Mouse (Mus musculus): ENCODE results near the gene Pwwp2b.

Gene Pwwp2b

DNA sequence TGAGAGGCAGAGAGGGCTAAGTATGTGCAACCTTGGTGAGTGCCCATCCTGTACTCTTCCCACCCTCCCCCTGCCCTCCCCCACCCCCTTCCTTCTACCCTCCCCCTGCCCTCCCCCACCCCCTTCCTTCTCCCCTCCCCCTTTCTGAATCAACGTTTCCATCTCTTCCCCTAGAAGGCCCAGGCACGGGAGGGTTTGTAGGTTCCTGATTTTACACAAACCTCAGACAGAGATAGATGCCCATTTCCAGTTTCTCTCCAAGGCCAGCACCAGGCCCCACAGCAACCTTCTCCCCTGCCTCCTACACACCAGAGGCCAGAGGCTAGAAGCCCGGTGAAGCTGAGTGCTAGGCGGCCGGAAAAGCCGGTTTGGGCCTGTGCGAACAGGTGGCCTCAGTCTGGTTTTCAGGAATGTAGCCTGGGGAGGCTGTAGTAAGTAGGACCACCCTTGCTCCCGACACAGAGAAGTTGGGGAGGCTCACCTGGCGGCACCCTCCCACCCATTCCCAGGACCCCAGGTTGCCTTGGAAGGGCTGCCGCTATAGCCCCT lies 48.3 kb downstream of the Pwwp2b start:
- no peak for DNase-seq (ENCODE audit: low read depth in 1 of 2, low spot score in 2 of 2)

DNA sequence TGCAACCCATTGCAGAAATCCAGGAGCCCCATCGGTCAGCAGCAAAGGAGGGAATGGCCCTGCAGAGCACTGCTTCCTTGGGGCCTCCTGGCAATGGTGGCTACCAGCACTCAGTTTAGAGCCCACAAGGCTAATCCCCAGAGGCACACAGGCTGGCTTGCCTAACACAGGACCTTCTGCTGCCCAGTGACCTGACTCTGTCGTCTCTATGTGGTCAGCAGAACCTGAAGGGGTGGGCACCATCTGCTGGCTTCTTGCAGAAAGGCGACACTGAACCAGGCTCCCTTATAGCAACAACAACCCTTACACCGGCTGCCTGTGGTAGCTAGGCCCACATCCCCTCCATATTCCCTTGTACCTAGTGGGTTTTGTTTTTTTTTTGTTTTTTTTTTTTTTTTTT lies 50.2 kb downstream of the Pwwp2b start:
- DNase-seq (ENCODE audit: low read depth in 1 of 2, low spot score in 2 of 2) = no peak

DNA sequence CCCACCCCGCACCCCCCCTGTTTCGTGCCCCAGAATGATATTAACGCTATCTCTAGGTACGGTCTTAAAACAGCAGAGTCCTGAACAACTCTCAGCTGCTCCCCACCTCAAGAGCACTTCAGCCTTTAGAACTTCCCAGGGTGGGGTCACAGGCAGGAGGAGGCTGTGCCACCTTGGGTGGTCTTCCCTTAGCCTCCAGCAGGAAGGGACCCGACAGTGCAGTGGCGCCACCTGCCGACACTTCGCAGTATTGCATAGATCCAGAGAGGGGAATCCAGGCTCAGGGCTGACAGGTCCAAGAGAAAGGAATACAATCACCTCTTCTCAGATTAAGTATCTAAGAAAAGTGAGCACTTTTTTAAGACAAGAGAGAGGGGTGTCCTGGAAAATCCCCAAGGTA lies 51.1 kb downstream of the Pwwp2b start:
- DNase-seq (ENCODE audit: low read depth in 1 of 2, low spot score in 2 of 2) = peak in 1 of 2 experiments; percentile 49

DNA sequence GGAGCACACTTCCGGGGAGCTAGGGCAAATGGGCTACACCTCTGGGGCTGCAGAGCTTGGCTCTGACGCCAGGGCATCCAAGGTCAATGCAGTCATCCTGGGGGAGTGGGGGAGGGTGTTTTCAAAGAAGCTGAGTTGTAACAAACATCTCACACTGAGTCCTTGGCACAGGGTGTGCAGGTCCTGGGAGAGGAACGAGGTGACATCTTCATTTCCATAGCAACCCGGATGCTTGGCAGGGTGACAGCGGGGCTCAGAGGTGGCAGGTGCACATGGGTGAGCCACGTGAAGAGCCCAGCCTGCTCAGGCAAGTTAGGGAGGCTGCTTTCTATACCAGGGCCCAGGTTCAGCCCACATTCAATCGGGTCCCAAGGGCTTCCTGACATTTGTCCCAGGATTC lies 52.1 kb downstream of the Pwwp2b start:
- no peak for DNase-seq (ENCODE audit: low read depth in 1 of 2, low spot score in 2 of 2)

DNA sequence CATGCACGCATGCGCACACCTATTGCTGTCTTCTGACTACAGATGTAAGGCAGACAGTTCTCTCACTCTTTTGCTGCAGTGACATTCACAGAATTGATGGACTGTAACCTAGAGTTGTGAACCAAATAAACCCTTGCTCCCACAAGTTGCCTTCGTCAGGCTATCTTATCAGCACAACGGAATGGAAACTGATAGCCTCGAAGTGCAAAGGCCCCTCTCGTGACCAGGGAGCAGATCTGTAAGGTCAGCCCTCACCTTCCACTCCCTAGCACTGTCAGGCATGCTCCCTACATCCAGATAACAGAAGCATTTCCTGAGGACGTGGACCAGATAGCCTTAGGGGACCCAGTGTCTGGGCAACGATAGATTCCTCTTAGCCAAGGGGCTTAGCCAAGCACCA lies 53.2 kb downstream of the Pwwp2b start:
- no peak for DNase-seq (ENCODE audit: low read depth in 1 of 2, low spot score in 2 of 2)

DNA sequence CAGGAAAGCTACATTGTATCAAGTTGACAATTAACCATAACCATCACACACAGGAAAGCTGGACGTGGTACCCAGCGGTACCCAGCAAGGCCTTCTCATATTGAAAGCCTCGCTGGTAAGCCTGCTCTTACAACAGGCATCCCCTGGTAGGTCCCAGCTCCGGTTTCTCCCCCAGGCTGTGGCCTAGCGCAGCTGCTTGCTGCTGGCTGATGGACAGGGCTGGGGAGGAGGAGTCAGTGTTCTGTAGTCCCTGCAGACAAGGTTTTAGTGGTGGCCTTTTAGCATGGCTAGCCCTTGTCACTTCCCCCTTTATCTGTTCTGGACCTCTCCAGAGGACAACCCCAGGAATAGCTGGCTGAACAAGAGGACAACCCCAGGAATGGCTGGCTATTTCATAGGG lies 54.0 kb downstream of the Pwwp2b start:
- DNase-seq (ENCODE audit: low read depth in 1 of 2, low spot score in 2 of 2) = no peak

DNA sequence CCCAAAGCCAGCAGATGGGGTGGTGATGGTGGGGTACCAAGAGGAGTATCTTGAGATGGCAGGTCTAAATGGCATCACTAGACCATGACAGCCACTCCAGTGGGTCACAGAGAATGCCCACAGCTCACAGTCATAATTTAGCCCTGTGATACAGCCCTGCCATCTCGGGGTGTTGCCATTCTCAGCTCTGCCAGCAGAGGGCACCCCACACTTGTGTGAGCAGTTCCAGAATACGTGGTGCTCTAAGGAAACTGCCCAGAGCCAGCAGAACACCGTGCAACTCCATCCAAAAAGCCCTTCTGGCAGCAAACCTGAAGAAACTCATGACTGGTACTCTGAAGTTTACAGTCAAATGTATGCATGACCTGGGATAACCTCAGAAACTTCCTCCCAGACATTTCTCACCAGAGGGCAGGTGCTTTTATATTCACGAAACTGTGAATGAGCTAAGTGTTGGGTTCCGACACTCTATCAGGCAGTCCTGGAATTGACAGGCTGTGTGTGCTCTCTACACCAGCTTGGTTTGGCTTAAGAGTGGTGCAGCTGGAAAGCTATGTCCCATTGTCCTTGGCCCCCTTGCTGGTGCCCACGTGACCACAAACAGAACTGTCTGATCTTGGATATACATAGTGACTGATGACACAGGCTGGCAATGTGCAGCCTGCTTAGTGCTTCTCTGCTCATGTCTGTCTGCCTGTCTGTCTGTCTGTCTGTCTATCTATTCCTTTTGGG lies 55.2 kb downstream of the Pwwp2b start:
- DNase-seq (ENCODE audit: low read depth in 1 of 2, low spot score in 2 of 2) = peak; percentile 31 to 73

DNA sequence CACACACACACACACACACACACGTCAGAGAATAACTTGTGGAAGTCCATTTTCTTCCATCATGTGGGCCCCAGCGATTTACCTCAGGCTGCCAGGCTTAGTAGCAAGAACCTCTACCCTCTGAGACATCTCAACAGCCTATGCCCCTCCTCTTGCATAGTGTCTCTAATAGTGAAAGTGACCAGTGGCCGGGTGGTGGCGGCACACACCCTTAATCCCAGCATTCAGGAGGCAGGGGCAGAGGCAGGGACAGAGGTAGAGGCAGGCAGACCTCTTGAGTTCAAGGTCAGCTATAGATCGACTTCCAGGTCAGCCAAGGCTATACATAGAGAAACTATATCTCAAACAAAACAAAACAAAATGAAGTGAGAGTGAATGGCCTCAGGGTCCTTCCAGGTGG lies 56.0 kb downstream of the Pwwp2b start:
- DNase-seq (ENCODE audit: low read depth in 1 of 2, low spot score in 2 of 2) = no peak

DNA sequence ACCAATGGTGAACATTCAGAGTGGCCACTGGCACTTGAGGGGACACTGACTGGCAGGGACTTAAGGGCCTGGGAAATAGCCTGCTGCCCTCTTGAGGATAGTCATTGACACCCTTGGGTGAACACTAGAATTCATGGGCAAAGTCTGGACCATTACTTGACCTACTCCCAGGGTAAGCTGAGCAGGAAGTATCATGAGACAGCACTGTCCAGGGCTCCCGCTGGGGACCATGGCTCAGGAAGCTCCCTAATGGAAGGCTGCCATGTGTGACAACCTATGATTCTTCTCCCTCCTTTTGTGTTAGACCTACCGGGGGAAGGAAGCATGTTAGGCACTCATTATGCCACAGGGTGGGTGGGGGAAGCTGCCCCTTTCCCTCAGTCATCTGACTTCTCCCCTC lies 58.8 kb downstream of the Pwwp2b start:
- no peak for DNase-seq (ENCODE audit: low read depth in 1 of 2, low spot score in 2 of 2)

DNA sequence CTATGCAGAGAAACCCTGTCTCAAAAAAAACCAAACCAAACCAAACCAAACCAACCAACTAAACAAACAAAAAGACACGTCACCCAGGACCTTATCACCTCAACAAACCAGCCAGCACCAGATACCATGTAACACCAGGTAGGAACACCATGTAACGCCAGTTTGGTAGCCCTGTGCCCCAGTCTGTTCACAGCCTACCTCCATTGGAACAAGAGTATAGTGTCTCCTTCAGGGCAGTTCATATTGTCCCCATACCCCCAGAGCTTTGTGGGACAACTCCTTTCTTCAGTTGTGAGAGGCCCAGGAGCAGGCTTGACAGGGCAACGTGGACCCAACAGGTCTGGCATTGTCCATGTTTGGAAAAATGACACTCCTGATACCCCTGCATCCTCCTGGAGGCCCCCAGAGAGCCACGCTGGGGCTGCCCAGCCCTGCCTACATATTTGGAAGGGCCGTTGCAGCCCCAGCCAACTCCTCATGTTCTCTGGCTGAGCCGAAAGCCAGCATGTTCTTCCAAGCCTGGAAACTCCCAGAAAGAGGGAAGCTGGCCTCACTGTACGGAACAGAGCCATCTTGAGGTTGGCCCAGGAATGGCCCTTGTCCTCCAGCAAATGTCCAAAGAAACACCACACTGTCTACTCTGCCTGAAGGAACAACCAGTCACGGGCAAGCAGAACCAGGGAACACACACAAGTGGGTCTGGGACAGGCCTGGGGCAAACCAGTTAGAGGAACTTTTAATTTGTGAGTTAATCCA lies 60.0 kb downstream of the Pwwp2b start:
- no peak for DNase-seq (ENCODE audit: low read depth in 1 of 2, low spot score in 2 of 2)

DNA sequence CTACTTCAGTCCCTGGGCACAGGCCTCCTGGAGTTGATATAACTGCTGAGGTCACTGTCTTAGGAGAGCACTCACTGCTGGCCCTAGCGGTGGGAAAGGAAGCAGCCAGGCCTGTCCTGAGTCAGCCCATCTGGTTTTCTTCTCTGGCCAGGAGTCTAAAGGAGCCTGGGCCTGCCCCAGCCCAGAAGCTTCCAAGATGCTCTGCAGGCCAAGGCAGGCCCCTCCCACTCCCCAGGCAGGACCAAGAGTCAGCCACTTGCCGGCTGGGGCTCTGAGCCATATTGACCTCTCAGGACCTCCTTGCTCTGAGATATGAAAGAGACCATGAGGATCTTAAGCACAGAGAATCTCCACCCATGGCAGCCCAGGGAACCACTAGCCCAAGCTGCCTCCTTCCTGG lies 60.8 kb downstream of the Pwwp2b start:
- DNase-seq (ENCODE audit: low read depth in 1 of 2, low spot score in 2 of 2) = no peak

DNA sequence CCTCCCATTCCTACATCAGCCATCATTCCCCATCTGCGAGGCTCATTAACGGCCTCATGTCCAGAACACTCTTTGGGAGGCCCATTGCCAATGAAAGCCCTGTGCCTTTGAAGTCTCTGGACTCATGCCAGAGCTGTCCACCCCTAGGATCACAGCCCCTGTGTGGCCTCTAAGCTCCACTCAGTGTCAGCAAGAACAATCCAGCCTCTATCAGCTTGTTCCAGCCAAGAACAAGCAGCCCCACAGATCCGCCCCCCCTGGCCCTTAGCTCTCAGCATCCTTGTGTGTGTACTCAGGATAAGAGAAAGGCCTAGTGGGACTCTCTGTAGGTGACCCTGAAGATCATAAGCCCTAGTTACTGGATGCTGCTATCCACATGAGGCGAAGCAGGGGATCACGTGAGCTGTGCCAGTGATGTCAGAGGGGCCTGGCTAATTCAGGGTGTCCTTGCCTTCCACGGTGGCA lies 62.2 kb downstream of the Pwwp2b start:
- DNase-seq (ENCODE audit: low read depth in 1 of 2, low spot score in 2 of 2) = no peak

DNA sequence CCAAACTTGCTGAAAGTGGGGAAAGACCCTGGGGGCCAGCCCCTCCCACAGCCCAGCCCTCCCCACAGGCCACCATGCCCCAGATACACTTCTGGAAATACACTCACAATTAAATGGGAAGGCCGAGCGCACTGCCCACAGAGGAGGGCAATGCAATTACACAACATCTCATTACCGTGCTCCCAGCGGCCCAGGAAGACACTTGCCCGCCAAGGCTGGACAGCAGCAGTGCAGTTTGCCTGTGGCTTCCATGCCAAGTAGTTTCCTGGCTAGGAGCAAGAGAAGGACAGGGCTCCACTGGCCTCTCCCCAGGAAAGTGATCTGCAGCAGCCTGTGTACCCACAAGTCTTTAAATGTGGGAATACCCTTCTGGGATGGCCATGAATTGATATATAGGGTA lies 64.4 kb downstream of the Pwwp2b start:
- no peak for DNase-seq (ENCODE audit: low read depth in 1 of 2, low spot score in 2 of 2)

DNA sequence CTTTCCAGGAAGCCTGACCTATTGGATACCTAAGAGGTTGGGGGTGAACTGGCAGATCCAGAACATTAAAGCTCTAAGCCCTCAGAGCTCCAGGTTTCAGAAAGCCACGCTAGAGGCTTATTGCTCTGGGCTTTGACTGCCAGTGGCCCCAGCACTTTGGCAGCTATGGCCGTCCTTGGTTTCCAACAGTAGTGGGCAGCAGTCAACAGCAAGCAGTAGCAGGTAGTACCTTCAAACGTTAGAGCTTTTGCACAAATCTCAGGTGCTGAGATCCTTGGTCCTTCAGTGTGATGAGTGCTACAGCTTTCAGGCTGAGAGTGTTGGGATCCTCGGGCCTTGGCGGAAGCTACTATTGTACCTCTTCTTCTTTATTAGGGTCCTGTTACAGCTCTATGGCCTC lies 65.1 kb downstream of the Pwwp2b start:
- no peak for DNase-seq (ENCODE audit: low read depth in 1 of 2, low spot score in 2 of 2)

DNA sequence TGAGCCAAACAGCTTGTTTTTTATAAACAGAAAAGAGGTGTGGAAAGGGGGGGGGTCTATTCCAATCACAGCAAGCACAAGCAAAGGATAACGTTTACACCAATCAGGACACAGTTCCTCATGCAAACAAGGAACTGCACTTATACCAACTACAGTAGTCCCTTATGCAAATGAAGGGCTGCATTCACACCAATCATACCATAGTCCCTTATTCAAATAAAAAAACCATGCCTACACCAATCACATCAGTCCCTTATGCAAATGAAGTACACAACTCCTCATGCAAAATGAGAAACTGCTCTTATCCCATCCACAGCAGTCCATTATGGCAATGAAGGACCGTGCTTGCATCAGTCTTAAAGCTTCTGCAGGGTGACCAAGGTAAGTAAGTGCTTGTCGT lies 66.4 kb downstream of the Pwwp2b start:
- DNase-seq (ENCODE audit: low read depth in 1 of 2, low spot score in 2 of 2) = no peak

DNA sequence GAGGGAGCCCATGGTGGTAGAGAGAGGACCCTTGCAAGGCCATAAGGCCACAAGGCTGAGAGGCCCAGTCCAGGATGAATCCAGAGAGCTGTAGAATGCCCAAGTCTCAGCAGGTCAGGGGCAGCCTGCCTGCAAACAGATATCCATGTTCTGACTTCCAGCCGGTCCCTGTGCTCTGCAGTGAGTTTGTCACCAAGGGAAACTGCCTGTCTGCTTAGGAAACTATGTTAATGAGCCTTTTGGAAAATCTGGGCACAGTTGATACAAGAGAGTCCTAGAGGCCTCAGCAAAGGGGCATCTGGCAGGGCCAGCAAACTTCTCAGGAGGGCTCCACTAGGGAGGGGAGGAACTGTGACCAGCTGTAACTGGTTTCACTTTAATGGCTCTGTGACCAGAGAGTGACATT lies 70.7 kb downstream of the Pwwp2b start:
- no peak for DNase-seq (ENCODE audit: low read depth in 1 of 2, low spot score in 2 of 2)
